Mouse (Mus musculus) MEL (cell line): ENCODE data around the gene Pde4dip.

Experiments
- BHLHE40 ChIP-seq: IDR thresholded peaks from 2 replicates; pipeline ENCODE4 v1.6.1; 2012; ENCODE audit warnings: low read depth, mild to moderate bottlenecking, inconsistent platforms, low read length, improper control_type of control experiment, borderline replicate concordance
- CHD1 ChIP-seq: IDR thresholded peaks from 2 replicates; pipeline ENCODE4 v1.6.1; 2012; ENCODE audit warnings: low read depth, mild to moderate bottlenecking, inconsistent platforms, low read length, improper control_type of control experiment
- CHD2 ChIP-seq: IDR thresholded peaks from 2 replicates; pipeline ENCODE4 v1.6.1; 2011; ENCODE audit warnings: low read length, improper control_type of control experiment
- CTCF ChIP-seq, 3 experiments: IDR thresholded peaks in 2 of 3; conservative IDR thresholded peaks in 1 of 3; 2 replicates each; pipeline ENCODE4 v1.5.1; 2011 to 2012; ENCODE audit warnings: low read length in 3 of 3, low read depth in 2 of 3, mild to moderate bottlenecking in 2 of 3, improper control_type of control experiment in 1 of 3, inconsistent platforms in 1 of 3, mixed read lengths in 1 of 3, moderate library complexity in 1 of 3; ENCODE audit not compliant: control insufficient read depth in 1 of 3, insufficient read depth in 1 of 3, poor library complexity in 1 of 3, severe bottlenecking in 1 of 3
- ELF1 ChIP-seq: IDR thresholded peaks from 2 replicates; pipeline ENCODE4 v1.6.1; 2014; ENCODE audit warnings: low read depth, mild to moderate bottlenecking, inconsistent platforms, low read length, improper control_type of control experiment, moderate library complexity
- EP300 ChIP-seq, 2 experiments: IDR thresholded peaks; 2 replicates each; pipeline ENCODE4 v1.6.1; 2011; ENCODE audit warnings: improper control_type of control experiment in 2 of 2, low read length in 2 of 2, low read depth in 1 of 2, mild to moderate bottlenecking in 1 of 2
- ETS1 ChIP-seq: IDR thresholded peaks from 2 replicates; pipeline ENCODE4 v1.6.1; 2012; ENCODE audit warnings: low read depth, mild to moderate bottlenecking, inconsistent platforms, low read length, improper control_type of control experiment, moderate library complexity
- KAT2A ChIP-seq: conservative IDR thresholded peaks from 2 replicates; pipeline ENCODE4 v1.6.1; 2012; ENCODE audit warnings: low read depth, low read length, improper control_type of control experiment, inconsistent platforms
- MEF2A ChIP-seq: IDR thresholded peaks from 2 replicates; pipeline ENCODE4 v1.6.1; 2014; ENCODE audit warnings: low read depth, mild to moderate bottlenecking, inconsistent platforms, low read length, improper control_type of control experiment; ENCODE audit not compliant: poor library complexity, insufficient replicate concordance, severe bottlenecking; ENCODE audit errors: extremely low read depth
- POLR2A ChIP-seq, 2 experiments: IDR thresholded peaks; 2 replicates each; pipeline ENCODE4 v1.6.1; 2011 to 2012; ENCODE audit warnings: low read length in 2 of 2, mild to moderate bottlenecking in 2 of 2, control low read depth in 1 of 2, improper control_type of control experiment in 1 of 2, low read depth in 1 of 2, moderate library complexity in 1 of 2; ENCODE audit not compliant: control insufficient read depth in 1 of 2, insufficient read depth in 1 of 2, poor library complexity in 1 of 2
- POLR2AphosphoS2 ChIP-seq: IDR thresholded peaks from 2 replicates; pipeline ENCODE4 v1.6.1; 2011; ENCODE audit warnings: low read length, improper control_type of control experiment
- POLR2AphosphoS5 ChIP-seq: IDR thresholded peaks from 2 replicates; pipeline ENCODE4 v1.6.1; 2012; ENCODE audit warnings: low read depth, borderline replicate concordance, mild to moderate bottlenecking, inconsistent platforms, low read length, moderate library complexity, mixed read lengths
- SMC3 ChIP-seq: IDR thresholded peaks from 2 replicates; pipeline ENCODE4 v1.6.1; 2011; ENCODE audit warnings: low read depth, low read length, improper control_type of control experiment
- USF1 ChIP-seq: IDR thresholded peaks from 2 replicates; pipeline ENCODE4 v1.6.1; 2014; ENCODE audit warnings: low read depth, mild to moderate bottlenecking, inconsistent platforms, low read length, improper control_type of control experiment, moderate library complexity

DNA sequence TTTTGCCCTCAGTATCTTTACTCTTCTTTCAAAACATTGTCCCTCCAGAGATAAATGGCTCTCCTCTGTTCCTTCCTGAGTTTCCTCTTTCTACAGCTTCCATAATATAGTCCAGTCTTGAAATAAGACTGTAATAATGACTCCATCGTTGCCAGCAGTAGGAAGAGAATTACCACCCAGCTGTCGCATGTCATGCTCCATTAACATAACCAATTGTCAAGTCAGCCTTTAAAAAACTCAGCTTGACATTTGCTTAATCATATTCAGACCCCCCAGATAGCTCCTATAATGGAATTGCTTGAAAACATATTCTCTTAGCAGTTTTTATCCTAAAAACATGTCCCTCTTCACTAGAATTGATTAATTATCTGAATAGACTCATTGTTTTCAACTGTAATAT, 58.4 kb downstream of the Pde4dip start:
- TF ChIP-seq MEF2A (no peak), POLR2AphosphoS2 (no peak), CHD2 (no peak), EP300 (IDR thresholded peaks at IDR 0.05; ENCODE audit: low read depth in 1 of 2, low read length in 2 of 2) (no peak), POLR2A (IDR thresholded peaks at IDR 0.05; ENCODE audit: control insufficient read depth in 1 of 2, insufficient read depth in 1 of 2, low read depth in 1 of 2, low read length in 2 of 2, poor library complexity in 1 of 2) (no peak), CTCF (IDR thresholded peaks at IDR 0.05 in 2 of 3, conservative IDR thresholded peaks at IDR 0.05 in 1 of 3; ENCODE audit: control insufficient read depth in 1 of 3, insufficient read depth in 1 of 3, low read depth in 2 of 3, low read length in 3 of 3, poor library complexity in 1 of 3, severe bottlenecking in 1 of 3) (no peak), SMC3 (no peak), ETS1 (no peak), ELF1 (no peak), POLR2AphosphoS5 (no peak), BHLHE40 (no peak), CHD1 (no peak), KAT2A (no peak), USF1 (no peak)
